In the genomic region with DNA sequence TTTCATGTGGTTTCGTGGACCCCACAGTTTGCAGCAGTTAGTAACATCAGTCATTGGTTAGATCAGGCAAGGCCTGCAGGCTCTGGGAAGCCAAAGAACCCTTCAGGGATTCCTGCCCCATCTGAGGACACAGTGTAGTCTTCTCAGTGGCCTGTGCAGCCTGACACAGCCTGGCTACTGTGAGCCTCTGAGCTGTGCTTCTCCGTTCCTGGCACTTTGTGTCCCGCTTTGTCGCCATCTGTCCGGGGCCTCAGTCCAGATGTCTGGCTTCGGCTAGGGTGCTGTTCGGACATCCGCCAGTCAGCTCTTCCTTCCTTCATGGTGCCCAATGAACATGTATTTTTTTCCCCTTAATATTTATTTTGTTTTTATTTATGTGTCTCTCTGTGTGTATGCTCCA, we compare ENCODE assay signal across 10 mouse cellular contexts.
DNase-seq lines count a peak whose midpoint lies in the region; ATAC-seq and TF ChIP-seq lines count a peak whose summit lies in the region.
"Had no signal": no experiment of that assay in that cellular context is flagged by ENCODE, and none has a peak within 500 bp of the region (broad histone marks: within the 10 kb centered on the region; RNA-seq: fewer than 3 reads in every experiment).

No protein-coding gene starts in this region.

- peaks cover 71% of the 10 kb centered on the region for H3K4me1 ChIP-seq in forebrain, embryonic 10.5 days
- H3K4me1 ChIP-seq in forebrain, postnatal 0 days (ENCODE audit: insufficient read depth) = peaks cover 59% of the 10 kb centered on the region
- peaks cover 62% of the 10 kb centered on the region for H3K4me1 ChIP-seq in neural tube, embryonic 11.5 days (ENCODE audit: control insufficient read depth, insufficient read depth, low read length)
- H3K4me1 ChIP-seq in hindbrain, embryonic 14.5 days (replicated peaks; ENCODE audit: control insufficient read depth, insufficient read depth, low read length) = peaks cover 73% of the 10 kb centered on the region
- peaks cover 79% of the 10 kb centered on the region for H3K4me1 ChIP-seq in neural tube, embryonic 13.5 days (replicated peaks)
- H3K4me1 ChIP-seq in liver, postnatal 0 days (ENCODE audit: insufficient read depth) = no peaks in the 10 kb centered on the region

- H3K4me3 ChIP-seq in forebrain, embryonic 10.5 days = no peak overlapping the region
- H3K4me3 ChIP-seq in forebrain, postnatal 0 days (ENCODE audit: low read depth, low read length) = no peak overlapping the region
- H3K4me3 ChIP-seq in neural tube, embryonic 11.5 days (ENCODE audit: low read depth, low read length) = no peak overlapping the region
- H3K4me3 ChIP-seq in hindbrain, embryonic 14.5 days (replicated peaks; ENCODE audit: low read length) = no peak overlapping the region
- H3K4me3 ChIP-seq in neural tube, embryonic 13.5 days = no peak overlapping the region
- H3K4me3 ChIP-seq in liver, postnatal 0 days (ENCODE audit: low read depth, low read length) = no peak overlapping the region
- H3K4me3 ChIP-seq: myocyte had no signal

- no peak for DNase-seq in forebrain, embryonic 10.5 days (ENCODE audit: extremely low spot score, low spot score)
- no peak for DNase-seq in forebrain, postnatal 0 days
- no peak for DNase-seq in neural tube, embryonic 11.5 days (ENCODE audit: low spot score)
- DNase-seq in neural tube, embryonic 10.5 days (ENCODE audit: extremely low spot score, low spot score) = no peak
- no peak for DNase-seq in hindbrain, embryonic 14.5 days (ENCODE audit: low spot score)
- DNase-seq in liver, postnatal 0 days = no peak
- DNase-seq in spleen, adult 12 weeks (ENCODE audit: low spot score) = no peak
- DNase-seq: heart, postnatal 14 days had no signal

- no peak for TF ChIP-seq EP300 in liver, postnatal 0 days (IDR thresholded peaks at IDR 0.05; ENCODE audit: low read depth)

- no peaks in the 10 kb centered on the region for H3K9me3 ChIP-seq in forebrain, embryonic 10.5 days
- H3K9me3 ChIP-seq in forebrain, postnatal 0 days (ENCODE audit: low read length) = no peaks in the 10 kb centered on the region
- H3K9me3 ChIP-seq in neural tube, embryonic 11.5 days (ENCODE audit: control insufficient read depth, low read length) = no peaks in the 10 kb centered on the region
- H3K9me3 ChIP-seq in hindbrain, embryonic 14.5 days (ENCODE audit: control insufficient read depth, low read length) = no peaks in the 10 kb centered on the region
- H3K9me3 ChIP-seq in neural tube, embryonic 13.5 days = no peaks in the 10 kb centered on the region
- no peaks in the 10 kb centered on the region for H3K9me3 ChIP-seq in liver, postnatal 0 days (ENCODE audit: low read length)

- no peaks in the 10 kb centered on the region for H3K36me3 ChIP-seq in forebrain, embryonic 10.5 days (replicated peaks)
- no peaks in the 10 kb centered on the region for H3K36me3 ChIP-seq in forebrain, postnatal 0 days (ENCODE audit: insufficient read depth)
- H3K36me3 ChIP-seq in neural tube, embryonic 11.5 days (ENCODE audit: control insufficient read depth, insufficient read depth, low read length) = no peaks in the 10 kb centered on the region
- no peaks in the 10 kb centered on the region for H3K36me3 ChIP-seq in hindbrain, embryonic 14.5 days (replicated peaks; ENCODE audit: control insufficient read depth, insufficient read depth)
- H3K36me3 ChIP-seq in neural tube, embryonic 13.5 days = no peaks in the 10 kb centered on the region
- no peaks in the 10 kb centered on the region for H3K36me3 ChIP-seq in liver, postnatal 0 days (replicated peaks; ENCODE audit: insufficient read depth, low read length)

- no peak for ATAC-seq in forebrain, postnatal 0 days
- no peak for ATAC-seq in neural tube, embryonic 11.5 days (ENCODE audit: insufficient read depth, low FRiP score, low TSS enrichment)
- no peak for ATAC-seq in hindbrain, embryonic 14.5 days (ENCODE audit: low FRiP score)
- peak; percentile 23 for ATAC-seq in neural tube, embryonic 13.5 days (ENCODE audit: low read depth)
- ATAC-seq in liver, postnatal 0 days = no peak

- H3K27ac ChIP-seq in forebrain, embryonic 10.5 days = peak overlapping the region; percentile 82
- H3K27ac ChIP-seq in forebrain, postnatal 0 days (ENCODE audit: low read depth, low read length) = no peak overlapping the region; the same call in 1 of the 2 replicates
- H3K27ac ChIP-seq in neural tube, embryonic 11.5 days (ENCODE audit: low read depth, low read length) = peak overlapping the region; percentile 77
- peak overlapping the region; percentile 39; the same call in 1 of the 2 replicates for H3K27ac ChIP-seq in hindbrain, embryonic 14.5 days
- H3K27ac ChIP-seq in neural tube, embryonic 13.5 days (replicated peaks) = peak overlapping the region; percentile 80
- H3K27ac ChIP-seq in liver, postnatal 0 days (ENCODE audit: low read depth) = no peak overlapping the region

- H3K4me2 ChIP-seq in forebrain, postnatal 0 days (ENCODE audit: low read depth) = no peak overlapping the region
- H3K4me2 ChIP-seq in neural tube, embryonic 11.5 days (ENCODE audit: low read depth) = no peak overlapping the region
- H3K4me2 ChIP-seq in hindbrain, embryonic 14.5 days (replicated peaks) = no peak overlapping the region
- no peak overlapping the region for H3K4me2 ChIP-seq in neural tube, embryonic 13.5 days
- no peak overlapping the region for H3K4me2 ChIP-seq in liver, postnatal 0 days (ENCODE audit: low read depth, low read length)

- H3K9ac ChIP-seq in forebrain, postnatal 0 days = no peak overlapping the region
- H3K9ac ChIP-seq in neural tube, embryonic 11.5 days (ENCODE audit: low read length) = no peak overlapping the region
- H3K9ac ChIP-seq in hindbrain, embryonic 14.5 days = no peak overlapping the region
- peak overlapping the region; percentile 34; the same call in 1 of the 2 replicates for H3K9ac ChIP-seq in neural tube, embryonic 13.5 days
- no peak overlapping the region for H3K9ac ChIP-seq in liver, postnatal 0 days (replicated peaks)

- no peak for TF ChIP-seq CTCF in forebrain, postnatal 0 days (IDR thresholded peaks at IDR 0.05; ENCODE audit: low read depth)
- no peak for TF ChIP-seq CTCF in liver, postnatal 0 days (IDR thresholded peaks at IDR 0.05; ENCODE audit: low read depth)

- H3K27me3 ChIP-seq in forebrain, embryonic 10.5 days (ENCODE audit: poor library complexity, severe bottlenecking) = no peaks in the 10 kb centered on the region
- no peaks in the 10 kb centered on the region for H3K27me3 ChIP-seq in forebrain, postnatal 0 days (ENCODE audit: insufficient read depth, low read length)
- no peaks in the 10 kb centered on the region for H3K27me3 ChIP-seq in neural tube, embryonic 11.5 days (ENCODE audit: control insufficient read depth, insufficient read depth, low read length)
- H3K27me3 ChIP-seq in hindbrain, embryonic 14.5 days (ENCODE audit: control insufficient read depth, insufficient read depth, low read length) = no peaks in the 10 kb centered on the region
- no peaks in the 10 kb centered on the region for H3K27me3 ChIP-seq in neural tube, embryonic 13.5 days
- H3K27me3 ChIP-seq in liver, postnatal 0 days (ENCODE audit: insufficient read depth, low read length) = no peaks in the 10 kb centered on the region

- WGBS in forebrain, embryonic 10.5 days = 87% methylated on average over 8 of the region's 8 CpGs
- WGBS in forebrain, postnatal 0 days = 55% methylated on average over 8 of the region's 8 CpGs
- 75% methylated on average over 8 of the region's 8 CpGs for WGBS in neural tube, embryonic 11.5 days
- 57% methylated on average over 8 of the region's 8 CpGs for WGBS in hindbrain, embryonic 14.5 days
- WGBS in neural tube, embryonic 13.5 days = 58% methylated on average over 8 of the region's 8 CpGs
- WGBS in liver, postnatal 0 days (ENCODE audit: insufficient replicate concordance) = 91% methylated on average over 8 of the region's 8 CpGs

Comparison
In these comparisons a context has a peak if more than half of its experiments do, and no peak if none do; other contexts are left out.
1. H3K27ac ChIP-seq: peak in forebrain, embryonic 10.5 days (single experiment), neural tube, embryonic 11.5 days (single experiment), hindbrain, embryonic 14.5 days (single experiment) and neural tube, embryonic 13.5 days (single experiment); none in forebrain, postnatal 0 days (single experiment) and liver, postnatal 0 days (single experiment).